Mouse (Mus musculus) liver, postnatal 0 days (tissue): ENCODE measurements at regions not wholly inside any gene's neighbourhood (a gene's known extent, or its start where the extent isn't known, plus 50 kb on each side); places are given as distances from the start of the nearest gene placed in this dataset.

Source experiments
- CTCF ChIP-seq: sonication (generic); IDR thresholded peaks from 2 replicates; pipeline ENCODE4 v1.5.1; 2016; ENCODE audit warnings: antibody characterized with exemption, low read depth
- EP300 ChIP-seq: IDR thresholded peaks from 2 replicates; pipeline ENCODE4 v1.6.1; 2016; ENCODE audit warnings: antibody characterized with exemption, low read depth, mild to moderate bottlenecking

- TF ChIP-seq CTCF, result no peak
- no peak for TF ChIP-seq EP300
Observed at GRCm38 (mm10) chr1:154006055-154006454, 106.0 kb upstream of the Teddm2 start.
